Mouse (Mus musculus): ENCODE data around the gene Ppm1h. TPM values are rescaled to one million over a fixed set of nuclear protein-coding genes. Genes with fewer than 3 reads are reported as not detected.

Ppm1h gene
- polyA plus RNA-seq, 1 experiment = 10.4 TPM

DNA sequence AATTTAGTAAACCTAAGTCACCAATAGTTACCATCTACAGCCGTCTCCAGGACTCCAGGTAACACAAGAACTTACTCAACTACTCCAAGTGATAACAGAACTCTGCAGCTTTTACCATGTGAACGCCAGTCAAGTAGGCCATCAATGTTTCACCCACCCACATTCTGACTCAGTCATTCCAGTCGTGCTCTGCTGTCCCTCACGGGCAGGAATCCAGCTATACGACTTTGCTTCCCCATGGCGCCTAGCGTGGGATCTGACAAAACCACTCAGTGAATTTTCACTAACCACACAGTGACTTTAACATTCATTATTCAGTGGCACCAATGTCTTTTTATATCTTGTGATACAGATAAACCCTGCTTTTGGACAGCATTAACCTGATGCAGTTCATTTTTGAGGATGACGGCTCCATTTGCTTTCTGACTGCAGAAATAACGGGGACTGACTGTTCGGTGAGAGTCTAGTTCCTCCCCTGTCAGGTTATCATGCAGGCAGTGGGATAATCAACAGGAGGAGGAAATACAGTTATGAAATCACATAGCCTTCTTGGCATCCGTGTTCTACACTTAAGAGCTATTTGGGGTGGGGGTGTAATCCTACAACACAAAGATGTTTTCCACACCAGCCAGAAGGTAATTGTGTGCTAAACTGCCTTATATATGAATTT is 304.5 kb downstream of the Ppm1h start:
- DNase-seq (ENCODE audit: low read depth, low spot score) = no peak

DNA sequence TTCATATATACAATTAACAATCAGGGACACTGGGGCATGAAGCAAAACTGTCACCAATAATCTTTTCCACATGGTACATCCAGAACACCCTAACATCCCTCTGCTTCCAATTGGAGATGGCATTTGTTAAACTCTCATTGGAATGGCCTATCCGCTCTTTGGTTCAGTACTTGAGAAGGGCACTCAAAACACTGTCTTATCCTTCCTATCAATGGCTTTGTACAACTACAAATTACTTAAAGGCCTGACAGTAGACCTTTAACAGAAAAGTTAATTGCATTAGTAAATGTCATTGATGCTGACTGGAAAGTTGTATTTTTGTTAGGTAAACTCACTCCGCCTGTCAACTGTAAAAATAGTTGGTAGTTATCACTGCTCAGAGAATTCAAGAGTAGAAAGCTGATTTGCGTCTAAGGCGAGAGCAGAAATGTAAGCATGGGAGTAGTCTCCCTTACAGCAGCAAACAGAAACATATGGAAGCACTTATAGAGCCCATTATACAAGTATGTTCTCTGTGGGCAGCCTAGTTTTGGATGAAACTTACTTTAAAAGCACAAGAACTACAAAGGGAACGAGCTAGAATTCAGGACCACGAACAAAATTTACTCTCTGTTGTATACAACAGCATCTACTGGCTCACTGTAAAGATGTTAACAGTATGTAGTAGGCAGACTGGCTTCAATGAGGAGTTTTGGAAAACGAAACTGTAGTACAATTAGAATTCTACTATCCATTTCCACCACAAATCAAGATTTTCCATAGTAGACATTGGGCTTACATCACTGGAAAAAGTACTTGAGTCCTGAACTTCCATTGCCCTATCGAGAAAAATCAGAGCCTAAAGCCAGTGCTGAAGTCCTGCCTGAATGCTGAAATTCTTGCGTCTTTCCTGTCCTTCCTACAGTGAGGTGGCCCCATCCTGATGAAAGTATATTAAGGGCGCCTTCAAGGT is 305.3 kb downstream of the Ppm1h start:
- DNase-seq (ENCODE audit: low read depth, low spot score) = no peak
- 32% methylated on average over 10 of the region's 10 CpGs for WGBS

More for the DNA sequence above, 304.5 kb downstream of the Ppm1h start:
- 68% methylated on average over 11 of the region's 11 CpGs for WGBS

DNA sequence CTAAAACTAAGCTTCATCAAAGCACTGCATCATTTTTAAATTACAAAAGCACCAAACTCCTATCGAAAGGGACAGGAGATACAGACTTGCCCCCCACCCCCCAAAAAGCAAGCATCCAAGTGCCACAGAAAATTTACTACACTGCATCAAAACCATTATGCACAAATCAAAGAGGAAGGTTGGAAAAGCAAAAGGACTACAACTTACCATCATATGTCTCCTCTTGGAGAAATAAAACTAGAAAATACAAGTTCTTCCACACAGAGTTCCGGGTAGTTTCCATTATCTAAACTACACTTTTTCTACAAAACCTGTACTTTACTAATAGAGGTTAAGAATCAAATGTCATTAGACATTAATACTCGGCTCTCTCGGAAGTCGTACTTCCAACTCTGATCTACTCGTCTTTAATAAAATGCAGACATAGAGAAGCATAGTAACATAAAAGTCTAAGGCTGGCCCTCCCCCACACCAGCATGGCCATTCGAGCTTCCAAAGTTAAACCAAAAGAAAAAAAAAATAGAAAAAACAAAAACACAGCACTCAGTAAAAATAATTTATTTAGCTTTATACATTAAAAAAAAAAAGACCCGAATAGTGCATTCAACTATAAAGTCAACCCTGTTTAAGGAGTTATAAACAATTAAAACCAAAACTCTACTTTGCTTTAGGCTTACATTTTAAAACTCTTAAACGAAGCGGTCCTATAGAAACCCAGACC is 306.1 kb downstream of the Ppm1h start:
- WGBS = under 1% methylated on average over 10 of the region's 10 CpGs
- DNase-seq (ENCODE audit: low read depth, low spot score) = no peak

DNA sequence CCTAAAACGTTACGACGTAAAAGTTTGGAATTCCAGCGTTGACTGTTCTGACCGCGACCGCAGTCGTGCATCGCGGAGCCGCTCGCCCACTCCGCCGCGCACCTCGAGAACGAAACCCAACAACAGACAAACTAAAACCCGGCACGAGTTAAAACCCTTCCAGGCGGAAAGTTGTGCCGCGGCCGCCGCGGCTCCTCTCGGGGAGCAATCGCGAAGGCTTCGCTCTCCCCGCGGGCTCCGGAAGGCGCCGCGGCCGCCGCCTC is 306.6 kb downstream of the Ppm1h start:
- DNase-seq (ENCODE audit: low read depth, low spot score) = no peak
- WGBS = under 1% methylated on average over 37 of the region's 37 CpGs

DNA sequence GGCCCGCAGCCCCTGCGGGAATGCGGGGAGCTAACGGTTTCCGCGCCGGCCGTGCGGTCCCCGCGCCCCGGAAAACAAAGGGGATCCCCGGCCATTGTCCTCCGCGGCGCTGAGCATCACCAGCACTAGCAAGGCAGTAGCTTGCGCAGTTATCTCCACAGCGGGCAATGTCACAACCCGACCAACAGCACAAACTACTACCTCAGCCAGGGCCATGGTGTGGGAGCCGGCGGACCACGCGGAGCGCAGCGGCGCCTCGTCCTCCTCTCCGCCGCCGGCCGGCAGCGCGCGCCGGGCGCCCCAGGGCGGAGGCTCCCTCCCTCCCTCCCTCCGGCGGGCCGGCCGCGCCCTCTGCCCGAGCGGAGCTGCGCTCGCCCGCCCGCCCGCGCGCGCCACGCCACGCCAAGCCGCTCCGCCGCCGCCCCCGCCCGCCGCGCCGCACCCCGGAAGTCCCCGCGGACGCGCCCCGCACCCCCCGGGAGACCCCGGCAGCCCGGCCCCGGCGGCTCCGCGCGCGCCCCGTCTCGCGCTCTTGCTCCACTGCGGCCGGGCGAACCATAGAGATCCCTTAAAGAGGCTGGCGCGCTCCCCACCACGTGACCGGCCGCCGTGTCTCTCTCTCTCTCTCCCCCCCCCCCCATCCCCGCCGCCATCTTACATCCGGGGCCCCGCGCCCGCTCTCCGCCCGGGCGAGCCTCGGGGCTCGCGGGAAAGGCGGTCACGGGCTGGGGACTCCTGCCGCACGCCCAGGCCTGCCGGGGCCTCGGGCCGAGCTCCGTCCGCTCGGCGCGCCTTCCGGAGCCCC is 307.2 kb downstream of the Ppm1h start:
- under 1% methylated on average over 91 of the region's 115 CpGs for WGBS
- no peak for DNase-seq (ENCODE audit: low read depth, low spot score)

DNA sequence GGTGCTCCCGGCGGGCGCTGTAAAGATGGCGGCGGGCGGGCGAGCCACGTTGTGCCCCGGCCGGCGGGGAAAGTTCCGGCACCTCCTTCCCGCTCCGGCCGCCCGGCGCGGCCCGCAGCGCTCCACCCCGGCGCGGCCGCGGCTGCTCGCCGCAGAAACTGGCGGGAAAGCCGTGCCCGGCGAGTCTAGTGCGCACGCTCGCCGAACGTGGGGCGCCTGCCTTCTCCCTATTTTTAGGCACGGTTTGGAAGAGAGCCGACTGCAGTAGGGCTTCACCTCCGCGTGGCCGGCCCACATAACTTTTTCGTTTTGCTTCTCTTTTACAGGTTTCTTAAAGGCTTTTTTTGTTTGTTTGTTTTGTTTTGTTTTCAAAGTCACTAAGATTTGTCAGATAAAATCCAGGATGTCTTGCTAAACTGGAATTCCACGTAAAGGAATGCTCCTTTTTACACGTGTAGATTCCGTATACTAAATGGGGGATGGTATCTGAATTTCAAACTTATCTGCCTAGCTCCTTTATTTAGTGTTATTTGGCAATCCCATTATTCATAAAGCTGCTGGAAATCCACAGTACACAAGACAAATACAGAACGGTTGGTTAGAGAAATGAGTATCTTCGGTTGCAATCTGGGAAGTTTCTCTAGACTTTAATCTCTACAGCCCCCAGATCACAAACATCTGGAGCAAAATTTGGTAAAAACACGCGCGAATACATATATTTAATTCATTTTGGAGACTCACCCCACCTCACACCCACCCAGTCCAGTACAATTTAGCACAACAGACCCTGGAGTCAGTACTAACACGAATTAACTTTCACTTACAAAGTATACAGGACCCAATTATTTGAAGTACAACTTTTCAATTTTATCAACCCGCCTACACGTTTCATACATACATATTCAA is 308.0 kb downstream of the Ppm1h start:
- 8% methylated on average over 54 of the region's 54 CpGs for WGBS

DNA sequence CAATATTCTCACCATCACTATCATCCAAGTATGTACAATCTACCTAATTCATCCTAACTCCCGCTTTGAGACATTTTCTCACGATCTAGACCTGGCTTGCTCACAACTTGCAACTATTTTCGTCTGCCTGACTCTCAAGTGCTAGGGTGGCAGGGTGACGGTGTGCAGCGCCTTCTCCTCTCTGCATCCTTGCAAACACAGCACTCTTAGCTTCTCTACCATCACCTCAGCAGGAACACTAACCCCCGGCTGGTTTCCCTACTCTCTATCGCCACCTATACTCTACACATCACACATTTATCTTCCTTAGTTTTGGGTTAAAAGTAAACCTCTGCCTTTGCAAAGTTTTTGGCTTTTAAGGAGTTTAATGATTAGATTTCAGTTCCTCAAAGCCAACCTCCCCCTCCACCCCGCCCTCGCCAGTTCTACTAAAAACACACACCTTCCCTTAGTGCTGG is 309.1 kb downstream of the Ppm1h start:
- DNase-seq (ENCODE audit: low read depth, low spot score) = no peak
- 11% methylated on average over 9 of the region's 9 CpGs for WGBS

More for the DNA sequence above, 308.0 kb downstream of the Ppm1h start:
- DNase-seq (ENCODE audit: low read depth, low spot score) = no peak

DNA sequence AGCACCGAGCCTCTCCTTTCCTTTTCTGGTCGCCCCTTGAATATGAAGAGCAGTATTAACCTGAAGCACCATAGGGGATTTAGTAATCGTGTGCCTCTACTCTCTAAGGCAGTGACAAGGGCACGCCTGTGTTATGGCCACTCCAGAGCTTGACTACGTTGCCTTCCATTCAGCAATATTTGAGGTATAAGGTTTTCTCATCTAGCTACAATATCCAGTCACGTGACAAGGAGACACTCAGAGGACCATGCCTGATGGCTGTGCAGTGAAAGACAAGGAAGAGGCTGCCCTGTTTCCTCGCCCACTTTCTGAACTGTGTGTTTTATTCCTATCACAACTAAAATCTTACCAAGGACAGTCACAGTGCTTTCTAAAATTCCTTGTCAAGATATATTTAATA is 309.8 kb downstream of the Ppm1h start:
- 23% methylated on average over 7 of the region's 7 CpGs for WGBS
- no peak for DNase-seq (ENCODE audit: low read depth, low spot score)

DNA sequence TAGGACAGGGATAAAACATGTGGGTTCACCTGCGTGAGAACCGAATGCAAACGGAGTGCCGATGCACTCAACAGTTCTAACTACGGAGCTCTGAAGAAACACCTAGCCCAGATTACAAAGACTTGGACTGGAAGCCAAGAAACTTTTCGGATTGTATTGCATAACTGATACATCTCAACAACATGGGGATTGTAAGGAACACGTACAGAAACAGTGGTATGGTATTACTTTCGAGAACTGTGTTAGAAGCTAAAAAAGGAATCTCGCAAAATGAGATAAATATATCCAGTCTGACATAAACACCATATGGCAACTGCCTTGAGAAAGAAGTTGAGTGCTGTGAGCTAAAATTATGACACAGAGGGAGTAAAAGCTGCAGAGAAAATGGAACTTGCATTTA is 311.4 kb downstream of the Ppm1h start:
- DNase-seq (ENCODE audit: low read depth, low spot score) = no peak
- WGBS = 90% methylated on average over 9 of the region's 9 CpGs

DNA sequence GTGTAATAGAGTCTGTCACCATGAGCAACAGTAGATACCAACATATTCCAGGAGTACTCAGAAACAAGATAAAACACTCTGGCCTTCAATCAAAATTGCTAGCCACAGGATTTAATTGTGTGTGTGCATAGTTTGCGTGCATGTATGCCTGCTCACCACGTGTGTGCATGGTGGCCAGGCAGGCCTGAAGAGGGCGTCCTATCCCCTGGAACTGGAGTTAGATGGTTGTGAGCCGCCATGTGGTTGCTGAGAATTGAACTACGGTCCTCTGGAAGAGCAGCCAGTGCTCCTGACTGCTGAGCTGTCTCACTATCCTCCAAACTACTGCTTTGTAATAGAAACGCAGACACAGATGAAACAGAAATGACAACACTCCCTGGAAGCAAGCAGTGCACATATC is 312.0 kb downstream of the Ppm1h start:
- no peak for DNase-seq (ENCODE audit: low read depth, low spot score)
- WGBS = 83% methylated on average over 6 of the region's 6 CpGs

DNA sequence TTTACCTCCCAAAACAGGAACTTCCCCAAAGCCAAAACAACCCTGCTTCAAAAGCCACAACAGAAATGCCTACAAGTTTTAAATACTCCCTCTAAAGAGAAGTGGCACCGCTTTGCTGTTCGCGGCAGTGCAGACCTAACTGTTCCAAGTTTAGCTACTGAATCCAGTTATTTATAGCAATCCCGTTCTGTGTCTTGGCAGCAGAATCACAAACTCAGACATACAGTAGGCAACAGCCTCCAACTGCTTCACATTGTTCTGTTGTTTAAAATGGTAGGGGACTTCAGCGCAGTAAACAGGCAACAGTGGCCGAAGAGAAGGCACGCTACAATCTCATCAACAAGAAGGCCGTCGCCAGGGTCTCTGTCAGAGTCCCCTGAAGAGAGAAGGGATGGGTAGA is 312.5 kb downstream of the Ppm1h start:
- 68% methylated on average over 9 of the region's 9 CpGs for WGBS
- DNase-seq (ENCODE audit: low read depth, low spot score) = no peak

DNA sequence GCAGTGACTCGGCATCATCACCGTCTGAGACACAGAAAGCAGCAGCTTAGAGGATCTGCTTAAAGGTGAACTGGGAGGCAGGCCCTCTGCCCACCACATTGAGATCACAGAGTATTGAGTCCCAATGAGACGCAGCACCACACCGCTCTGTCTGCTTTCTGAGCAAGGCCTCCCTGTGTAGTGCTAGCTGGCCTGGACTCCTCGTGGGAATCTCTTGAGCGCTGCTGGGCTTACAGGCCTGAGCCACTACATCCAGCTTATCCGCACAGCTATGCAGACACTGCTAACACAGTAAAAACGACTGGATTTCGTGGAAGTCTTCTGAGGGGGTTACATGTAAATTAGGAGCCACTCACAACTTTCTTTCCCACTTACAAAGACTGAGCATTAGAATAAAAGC is 313.1 kb downstream of the Ppm1h start:
- DNase-seq (ENCODE audit: low read depth, low spot score) = no peak
- WGBS = 81% methylated on average over 9 of the region's 9 CpGs

DNA sequence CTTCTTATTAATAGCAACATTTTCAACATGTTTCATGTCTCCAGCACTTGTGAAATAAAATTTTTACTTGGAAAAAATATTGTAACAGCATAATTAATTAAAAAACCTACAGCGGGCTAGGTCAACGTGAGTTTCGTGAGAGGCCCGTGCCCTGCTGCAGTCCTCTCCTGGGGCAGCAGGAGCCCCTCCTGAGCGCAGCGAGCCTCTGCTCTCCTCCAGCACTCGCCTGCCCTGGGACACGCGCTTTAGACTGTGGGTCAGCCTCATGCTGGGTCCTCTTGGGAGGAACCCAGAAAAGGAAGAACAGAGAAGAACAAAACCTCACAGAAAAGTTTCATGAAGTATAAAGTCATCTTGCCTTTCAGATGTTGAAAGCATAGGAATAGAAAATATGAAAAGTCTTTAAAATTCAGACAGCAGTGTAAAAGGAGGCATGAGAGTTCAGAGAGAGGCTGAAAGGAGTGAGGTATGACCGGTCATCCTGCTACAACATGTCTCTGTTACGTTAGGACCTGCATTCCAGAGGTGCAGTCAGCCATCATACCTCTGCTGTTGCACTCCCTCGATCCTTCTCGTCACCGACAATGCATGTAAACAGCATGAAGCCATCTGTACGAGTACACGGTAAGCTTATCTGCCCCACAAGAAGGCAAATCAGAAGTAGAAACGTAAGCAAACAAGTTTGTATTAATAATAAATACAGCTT is 316.0 kb downstream of the Ppm1h start:
- no peak for DNase-seq (ENCODE audit: low read depth, low spot score)
- 88% methylated on average over 17 of the region's 17 CpGs for WGBS

Other genes starting within 250 kb of the Ppm1h start
- gene Avpr1a, start 230.3 kb upstream of the Ppm1h start, polyA plus RNA-seq (2012; rRNA removed) = 1.1 and 1.3 TPM in 2 replicates